Mouse (Mus musculus): ENCODE data around the gene Acer3.

Gene Acer3

GRCm38 (mm10) chr7:98177929-98178559 is 143.0 kb downstream of the Acer3 start, which contains the start of gene Capn5:
TSS of gene Capn5 (minus strand) at chr7:98178274.
- DNase-seq: peak; percentile 55 to 72

GRCm38 (mm10) chr7:98177566-98177928 is 143.5 kb downstream of the Acer3 start:
- no peak for DNase-seq

- DNase-seq: no peak
These were observed 143.9 kb downstream of the Acer3 start for GRCm38 (mm10) chr7:98177071-98177485.

- no peak for DNase-seq
These were observed 144.5 kb downstream of the Acer3 start for GRCm38 (mm10) chr7:98176322-98177070.

- DNase-seq: no peak
These were observed 145.9 kb downstream of the Acer3 start for GRCm38 (mm10) chr7:98174883-98175755.

- no peak for DNase-seq
These were observed 147.6 kb downstream of the Acer3 start for GRCm38 (mm10) chr7:98173408-98173807.

GRCm38 (mm10) chr7:98172661-98173060 is 148.3 kb downstream of the Acer3 start:
- DNase-seq: no peak

- DNase-seq: no peak
These were observed 149.6 kb downstream of the Acer3 start for GRCm38 (mm10) chr7:98171141-98172073.

- peak; percentile 41 to 43 for DNase-seq
These were observed 155.9 kb downstream of the Acer3 start for GRCm38 (mm10) chr7:98164999-98165528.

GRCm38 (mm10) chr7:98164382-98164998 is 156.5 kb downstream of the Acer3 start:
- DNase-seq: no peak

- no peak for DNase-seq
These were observed 157.3 kb downstream of the Acer3 start for GRCm38 (mm10) chr7:98163700-98164099.

- no peak for DNase-seq
These were observed 158.8 kb downstream of the Acer3 start for GRCm38 (mm10) chr7:98162239-98162638.

GRCm38 (mm10) chr7:98160041-98160740 is 160.8 kb downstream of the Acer3 start:
- no peak for DNase-seq

- DNase-seq: no peak
These were observed 162.5 kb downstream of the Acer3 start for GRCm38 (mm10) chr7:98158481-98158880.

GRCm38 (mm10) chr7:98157636-98158332 is 163.2 kb downstream of the Acer3 start:
- DNase-seq: no peak

All from spleen, adult 18-20 months (tissue).